19 mouse cellular contexts compared by ENCODE assay signal in the genomic region with DNA sequence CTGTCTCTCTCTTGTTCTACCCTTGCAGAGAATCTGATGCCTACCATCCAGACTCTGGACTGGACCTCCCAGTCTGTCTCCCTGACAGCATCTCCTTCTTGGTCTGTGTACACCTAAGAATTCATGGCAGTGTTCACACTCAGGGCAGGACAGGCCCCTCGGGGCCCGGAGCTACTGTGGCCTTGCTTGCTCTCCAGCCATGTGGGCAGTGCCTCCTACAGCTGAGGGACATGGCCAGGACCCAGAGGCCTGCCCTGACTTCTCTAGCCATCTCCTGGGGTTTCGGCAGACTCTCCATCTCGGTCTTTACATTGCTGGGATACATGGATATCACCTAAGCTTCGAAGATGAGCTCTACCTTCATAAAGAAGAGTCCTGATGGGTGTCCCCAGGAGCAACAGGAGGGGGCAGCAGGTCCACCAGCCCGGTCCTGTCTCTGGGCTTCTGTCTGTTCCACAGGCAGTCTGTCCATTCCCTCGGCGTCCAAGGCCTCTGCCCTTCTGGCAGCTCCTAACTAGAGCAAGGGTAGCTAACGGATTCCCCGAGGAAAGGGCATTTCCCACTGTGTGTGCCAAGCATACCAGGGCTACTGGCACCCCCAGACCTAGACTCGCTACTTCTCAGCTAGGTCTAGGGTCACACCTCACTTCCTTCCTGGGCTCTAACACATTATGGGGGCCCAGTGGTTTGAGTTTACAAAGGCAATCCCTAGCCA. TPM values are rescaled to one million over a fixed set of nuclear protein-coding genes. Genes with fewer than 3 reads are reported as not detected.
DNase-seq lines count a peak whose midpoint lies in the region; ATAC-seq and TF ChIP-seq lines count a peak whose summit lies in the region.
"Had no signal": no experiment of that assay in that cellular context is flagged by ENCODE, and none has a peak within 500 bp of the region (broad histone marks: within the 10 kb centered on the region; RNA-seq: fewer than 3 reads in every experiment).

No protein-coding gene starts in this region.

- no peak overlapping the region for H3K4me2 ChIP-seq in heart, embryonic 14.5 days (ENCODE audit: low read length)
- H3K4me2 ChIP-seq in lung, postnatal 0 days (replicated peaks; ENCODE audit: low read depth, low read length) = no peak overlapping the region
- H3K4me2 ChIP-seq: liver, embryonic 15.5 days; midbrain, embryonic 12.5 days had no signal

- no peak for ATAC-seq in heart, embryonic 14.5 days (ENCODE audit: insufficient number of reproducible peaks, insufficient read depth, low FRiP score, low read depth)
- ATAC-seq in lung, postnatal 0 days = no peak
- ATAC-seq: forebrain, embryonic 13.5 days had no signal

- H3K4me1 ChIP-seq in heart, embryonic 14.5 days (ENCODE audit: control insufficient read depth in 2 of 2, insufficient read depth in 2 of 2, low read length in 2 of 2) = peaks cover 83 to 97% of the 10 kb centered on the region in 2 experiments
- peaks cover 38% of the 10 kb centered on the region for H3K4me1 ChIP-seq in lung, postnatal 0 days (ENCODE audit: insufficient read depth, low read depth, low read length)
- H3K4me1 ChIP-seq in lung, adult 2 months (ENCODE audit: control insufficient read depth, insufficient read depth, low read length) = peaks cover 70% of the 10 kb centered on the region

- no peaks in the 10 kb centered on the region for H3K9me3 ChIP-seq in heart, embryonic 14.5 days (ENCODE audit: control insufficient read depth, low read length)
- no peaks in the 10 kb centered on the region for H3K9me3 ChIP-seq in lung, postnatal 0 days (ENCODE audit: low read length)
- H3K9me3 ChIP-seq: forebrain, embryonic 13.5 days; liver, embryonic 15.5 days; midbrain, embryonic 12.5 days had no signal

- H3K27me3 ChIP-seq in heart, embryonic 14.5 days (ENCODE audit: control insufficient read depth, insufficient read depth, low read length) = no peaks in the 10 kb centered on the region
- no peaks in the 10 kb centered on the region for H3K27me3 ChIP-seq in lung, postnatal 0 days (replicated peaks; ENCODE audit: insufficient read depth, low read length)
- H3K27me3 ChIP-seq: forebrain, embryonic 13.5 days; midbrain, embryonic 12.5 days had no signal

- peak; percentile 70 for DNase-seq in adrenal gland, postnatal 10 days
- no peak for DNase-seq in adrenal gland, adult 8-10 months
- DNase-seq in heart, postnatal 36 days = no peak
- DNase-seq in lung, postnatal 0 days (ENCODE audit: low spot score) = no peak
- no peak for DNase-seq in lung, adult 2 months
- DNase-seq in spleen, adult 18-20 months = no peak
- DNase-seq in layer of hippocampus, adult 8-10 months (ENCODE audit: low spot score in 2 of 2) = no peak
- DNase-seq: cerebellum, adult 11 months; cerebellum, postnatal 25 days; kidney, adult 9 months; lung, postnatal 4 days; thymus, adult 2 months had no signal

- peaks cover 12% of the 10 kb centered on the region for H3K36me3 ChIP-seq in heart, embryonic 14.5 days (ENCODE audit: control insufficient read depth, insufficient read depth, low read length)
- H3K36me3 ChIP-seq in lung, postnatal 0 days (ENCODE audit: insufficient read depth, low read length) = no peaks in the 10 kb centered on the region
- H3K36me3 ChIP-seq: liver, embryonic 15.5 days; midbrain, embryonic 12.5 days had no signal

- no peak for TF ChIP-seq POLR2A in lung, adult 2 months (IDR thresholded peaks at IDR 0.05; ENCODE audit: borderline replicate concordance, extremely low read depth, low read depth, low read length)

- no peak for TF ChIP-seq EP300 in lung, postnatal 0 days (IDR thresholded peaks at IDR 0.05)

- H3K9ac ChIP-seq in heart, embryonic 14.5 days (ENCODE audit: low read length) = 0 out of 2 replicates have a peak overlapping the region, but pooled peaks have one; percentile 10
- no peak overlapping the region for H3K9ac ChIP-seq in lung, postnatal 0 days (replicated peaks; ENCODE audit: low read depth)
- H3K9ac ChIP-seq: forebrain, embryonic 13.5 days; liver, embryonic 15.5 days; midbrain, embryonic 12.5 days had no signal

- peak overlapping the region; percentile 61 to 96 for H3K27ac ChIP-seq in heart, embryonic 14.5 days (replicated peaks in 1 of 2; ENCODE audit: control insufficient read depth in 1 of 2, insufficient read depth in 1 of 2, low read depth in 2 of 2, low read length in 2 of 2)
- peak overlapping the region; percentile 69; the same call in 1 of the 2 replicates for H3K27ac ChIP-seq in lung, postnatal 0 days (ENCODE audit: low read length)
- H3K27ac ChIP-seq: layer of hippocampus, adult 2 months; liver, embryonic 15.5 days; midbrain, embryonic 12.5 days had no signal

- H3K4me3 ChIP-seq in heart, embryonic 14.5 days (ENCODE audit: control insufficient read depth in 1 of 2, insufficient read depth in 1 of 2, low read depth in 1 of 2, low read length in 2 of 2) = no peak overlapping the region
- H3K4me3 ChIP-seq in lung, postnatal 0 days (ENCODE audit: low read depth, low read length) = no peak overlapping the region
- H3K4me3 ChIP-seq in lung, adult 2 months (replicated peaks; ENCODE audit: extremely low read depth, low read depth, low read length) = no peak overlapping the region
- H3K4me3 ChIP-seq: forebrain, embryonic 13.5 days; layer of hippocampus, adult 2 months; liver, embryonic 15.5 days; midbrain, embryonic 12.5 days; myocyte had no signal

- WGBS in heart, embryonic 14.5 days = 78% methylated on average over 11 of the region's 11 CpGs
- 89% methylated on average over 11 of the region's 11 CpGs for WGBS in lung, postnatal 0 days
- 68% methylated on average over 11 of the region's 11 CpGs for WGBS in lung, adult 2 months

- intact Hi-C loops in heart, postnatal 36 days (cut with DNase I) = no loop called here

- TF ChIP-seq CTCF in lung, postnatal 0 days (IDR thresholded peaks at IDR 0.05) = no peak
- TF ChIP-seq CTCF in lung, adult 2 months (IDR thresholded peaks at IDR 0.05; ENCODE audit: insufficient read depth, low read length) = no peak

RNA-seq across cellular contexts. Expression of a gene that starts 49.1 kb away (rescaled TPM):
- total RNA-seq in adrenal gland, postnatal 10 days (2021) = 10 to 100 TPM; 15.0 to 16.9 TPM
- 10 to 100 TPM in 1 of 4 experiments, 1 to 10 TPM in 3; 7.6 to 11.1 (median 8.6) TPM for total RNA-seq in adrenal gland, adult 8-10 months (2022)
- 18.7 and 30.8 TPM in 2 replicates for polyA plus RNA-seq in heart, embryonic 14.5 days (2014; fragmentation: Nextera tagmentation; extraction: Ambion mirVana)
- 10 to 100 TPM; 11.4 to 16.3 TPM for total RNA-seq in heart, postnatal 36 days (2021)
- polyA plus RNA-seq in lung, postnatal 0 days (2015; fragmentation: Nextera tagmentation; extraction: Ambion mirVana) = 13.4 and 15.3 TPM in 2 replicates
- 260 and 369 TPM in 2 replicates for polyA plus RNA-seq in lung, adult 2 months (2012; rRNA removed)
- 1 to 10 TPM; 1.7 to 2.5 (median 2.0) TPM for total RNA-seq in layer of hippocampus, adult 8-10 months (2022)
- total RNA-seq: neutrophil, adult 5-6 weeks had no signal
